Mouse (Mus musculus) heart, adult 18-20 months (tissue): Measurements from ENCODE around the gene Stoml1. TPM values are rescaled to one million over a fixed set of nuclear protein-coding genes. Genes with fewer than 3 reads are reported as not detected.

Source experiments
- DNase-seq, 2 experiments: peaks; one replicate each; pipeline ENCODE4 v3.0.0; 2021 to 2022; ENCODE audit warnings: mixed read lengths in 1 of 2
- long read RNA-seq, 2 experiments: library from polyadenylated mRNA; stranded (forward); transcript quantifications; one replicate each; pipeline ENCODE4 v2.0.0; 2021
- total RNA-seq, 2 experiments: library from RNA; stranded (reverse); gene quantifications; 2 replicates each; pipeline ENCODE4 v1.2.3; 2021

Stoml1 gene
- 10 to 100 TPM; 10.2 to 10.5 TPM for total RNA-seq
- long read RNA-seq, experiment 1, transcript Stoml1-201 (7 exons, 1,984 nt) = major isoform, 9 of 17 reads
- long read RNA-seq, experiment 1, partial matches to known transcripts = 0 of 17 reads
- long read RNA-seq, experiment 1, other reads (novel, unspliced or antisense) = 7 of 17 reads
- long read RNA-seq, experiment 2, partial matches to known transcripts = 1 of 7 reads
- long read RNA-seq, experiment 2, other reads (novel, unspliced or antisense) = 2 of 7 reads

GRCm38 (mm10) chr9:58253033-58253804, at the start of gene Stoml1:
Gene Stoml1 (plus strand): TSS chr9:58253164.
- peak; percentile 98 for DNase-seq

- DNase-seq = peak; percentile 78 to 82
Observed at GRCm38 (mm10) chr9:58203516-58204447, 49.2 kb upstream of the Stoml1 start, which contains the start of the genes Islr and Islr2. Gene Islr (minus strand): TSS chr9:58204306. Gene Islr2 (minus strand): TSS chr9:58204319.

GRCm38 (mm10) chr9:58204448-58205000, 48.4 kb upstream of the Stoml1 start:
- peak; percentile 92 to 99 for DNase-seq

GRCm38 (mm10) chr9:58206013-58206412, 47.0 kb upstream of the Stoml1 start:
- DNase-seq = no peak

- no peak for DNase-seq
Observed at GRCm38 (mm10) chr9:58209462-58210303, 43.3 kb upstream of the Stoml1 start.

GRCm38 (mm10) chr9:58210304-58210627, 42.7 kb upstream of the Stoml1 start:
- DNase-seq = no peak

- no peak for DNase-seq
Observed at GRCm38 (mm10) chr9:58213377-58213776, 39.6 kb upstream of the Stoml1 start.

GRCm38 (mm10) chr9:58213865-58214264, 39.1 kb upstream of the Stoml1 start:
- no peak for DNase-seq

GRCm38 (mm10) chr9:58214519-58215180, 38.3 kb upstream of the Stoml1 start:
- DNase-seq = peak in 1 of 2 experiments; percentile 54

GRCm38 (mm10) chr9:58216402-58216801, 36.6 kb upstream of the Stoml1 start:
- DNase-seq = no peak

GRCm38 (mm10) chr9:58218539-58218938, 34.4 kb upstream of the Stoml1 start:
- no peak for DNase-seq

GRCm38 (mm10) chr9:58220218-58220903, 32.6 kb upstream of the Stoml1 start:
- DNase-seq = peak in 1 of 2 experiments; percentile 47

GRCm38 (mm10) chr9:58224356-58224755, 28.6 kb upstream of the Stoml1 start:
- no peak for DNase-seq

GRCm38 (mm10) chr9:58225915-58226913, 26.8 kb upstream of the Stoml1 start:
- DNase-seq = peak; percentile 57 to 79

GRCm38 (mm10) chr9:58228777-58229466, 24.0 kb upstream of the Stoml1 start:
- DNase-seq = no peak

- DNase-seq = peak in 1 of 2 experiments; percentile 35
Observed at GRCm38 (mm10) chr9:58231746-58232145, 21.2 kb upstream of the Stoml1 start.

GRCm38 (mm10) chr9:58232374-58232773, 20.6 kb upstream of the Stoml1 start:
- peak; percentile 37 to 70 for DNase-seq

GRCm38 (mm10) chr9:58234502-58235015, 18.4 kb upstream of the Stoml1 start:
- no peak for DNase-seq
